Mouse (Mus musculus) limb, embryonic 15.5 days (tissue): ENCODE results near the gene Kif27. TPM values are rescaled to one million over a fixed set of nuclear protein-coding genes. Genes with fewer than 3 reads are reported as not detected.

Experiments
- ATAC-seq: fragments of 200-750 bp; cut with Nextera tagmentation; 2 replicates; pipeline ENCODE4 v1.8.0; 2017; ENCODE audit warnings: low read depth, moderate TSS enrichment; ENCODE audit not compliant: insufficient number of reproducible peaks, low FRiP score, low TSS enrichment
- H3K27ac ChIP-seq: fragments of 300-500 bp; sonication (generic); 2 replicates; pipeline ENCODE4 v1.5.1; 2015; ENCODE audit warnings: moderate library complexity, mild to moderate bottlenecking, inconsistent platforms
- H3K27me3 ChIP-seq: fragments of 300-500 bp; sonication (generic); 2 replicates; pipeline ENCODE4 v1.6.1; 2015; ENCODE audit warnings: inconsistent platforms
- H3K36me3 ChIP-seq: fragments of 300-500 bp; sonication (generic); 2 replicates; pipeline ENCODE4 v1.6.1; 2015; ENCODE audit warnings: inconsistent platforms
- H3K4me1 ChIP-seq: fragments of 300-500 bp; sonication (generic); 2 replicates; pipeline ENCODE4 v1.6.1; 2015; ENCODE audit warnings: inconsistent platforms
- H3K4me2 ChIP-seq: fragments of 300-500 bp; sonication (generic); 2 replicates; pipeline ENCODE4 v1.6.1; 2015; ENCODE audit warnings: mild to moderate bottlenecking, inconsistent platforms
- H3K4me3 ChIP-seq: fragments of 300-500 bp; sonication (generic); 2 replicates; pipeline ENCODE4 v1.5.1; 2015; ENCODE audit warnings: mild to moderate bottlenecking, inconsistent platforms
- H3K9ac ChIP-seq: fragments of 300-500 bp; sonication (generic); 2 replicates; pipeline ENCODE4 v1.6.1; 2015; ENCODE audit warnings: inconsistent platforms
- H3K9me3 ChIP-seq: fragments of 300-500 bp; sonication (generic); 2 replicates; pipeline ENCODE4 v1.6.1; 2016; ENCODE audit warnings: inconsistent platforms
- WGBS: fragments of 180-500 bp; shearing (Covaris S2); methylation state at CpG from one replicate; pipeline ENCODE4 v1.1.7; 2015; 5-methylcytosine and 5-hydroxymethylcytosine counted together
- polyA plus RNA-seq: library from polyadenylated mRNA; unstranded; fragments of >200 nt; fragmentation: Nextera tagmentation; extraction: Ambion mirVana; gene quantifications from 2 replicates; pipeline ENCODE4 v1.2.1, GENCODE M21; 2015

Gene Kif27
- polyA plus RNA-seq, 1 experiment from 2014 or later, result 0.45 TPM

GRCm38 (mm10) chr13:58301961-58302360 is 57.0 kb downstream of the Kif27 start:
- no peak overlapping the region for H3K9ac ChIP-seq
- no peak for ATAC-seq
- H3K27me3 ChIP-seq, result no peaks in the 10 kb centered on the region
- no peak overlapping the region for H3K27ac ChIP-seq
- H3K36me3 ChIP-seq, result no peaks in the 10 kb centered on the region
- H3K4me3 ChIP-seq, result no peak overlapping the region
- 94% methylated on average over 6 of the region's 6 CpGs for WGBS
- H3K4me2 ChIP-seq, result no peak overlapping the region
- H3K9me3 ChIP-seq, result no peaks in the 10 kb centered on the region
- H3K4me1 ChIP-seq, result no peaks in the 10 kb centered on the region

- no peak overlapping the region for H3K4me3 ChIP-seq
- H3K27ac ChIP-seq, result no peak overlapping the region
- H3K9me3 ChIP-seq, result no peaks in the 10 kb centered on the region
- no peak overlapping the region for H3K9ac ChIP-seq
- no peaks in the 10 kb centered on the region for H3K27me3 ChIP-seq
- 84% methylated on average over 3 of the region's 3 CpGs for WGBS
- H3K4me2 ChIP-seq, result no peak overlapping the region
- no peak for ATAC-seq
- no peaks in the 10 kb centered on the region for H3K4me1 ChIP-seq
- no peaks in the 10 kb centered on the region for H3K36me3 ChIP-seq
These were observed 60.2 kb downstream of the Kif27 start for GRCm38 (mm10) chr13:58298756-58299155.

- H3K36me3 ChIP-seq, result no peaks in the 10 kb centered on the region
- no peak for ATAC-seq
These were observed 63.3 kb downstream of the Kif27 start for GRCm38 (mm10) chr13:58295582-58295981.

GRCm38 (mm10) chr13:58292811-58293210 is 66.1 kb downstream of the Kif27 start:
- H3K4me1 ChIP-seq, result no peaks in the 10 kb centered on the region
- H3K9me3 ChIP-seq, result no peaks in the 10 kb centered on the region
- ATAC-seq, result no peak
- WGBS, result 28% methylated on average over 5 of the region's 5 CpGs
- no peak overlapping the region for H3K9ac ChIP-seq
- H3K4me2 ChIP-seq, result no peak overlapping the region
- H3K27ac ChIP-seq, result no peak overlapping the region
- H3K4me3 ChIP-seq, result no peak overlapping the region
- no peaks in the 10 kb centered on the region for H3K27me3 ChIP-seq
- H3K36me3 ChIP-seq, result no peaks in the 10 kb centered on the region

More at GRCm38 (mm10) chr13:58295582-58295981, 63.3 kb downstream of the Kif27 start:
- 57% methylated on average over 3 of the region's 3 CpGs for WGBS
- no peaks in the 10 kb centered on the region for H3K9me3 ChIP-seq
- no peaks in the 10 kb centered on the region for H3K4me1 ChIP-seq
- H3K27ac ChIP-seq, result no peak overlapping the region
- H3K4me2 ChIP-seq, result no peak overlapping the region
- H3K9ac ChIP-seq, result no peak overlapping the region
- no peak overlapping the region for H3K4me3 ChIP-seq
- no peaks in the 10 kb centered on the region for H3K27me3 ChIP-seq

- ATAC-seq, result no peak
- H3K36me3 ChIP-seq, result no peaks in the 10 kb centered on the region
- H3K9me3 ChIP-seq, result no peaks in the 10 kb centered on the region
- WGBS, result 64% methylated on average over 1 of the region's 1 CpGs
- H3K27ac ChIP-seq, result no peak overlapping the region
- H3K4me2 ChIP-seq, result no peak overlapping the region
- no peaks in the 10 kb centered on the region for H3K27me3 ChIP-seq
- no peaks in the 10 kb centered on the region for H3K4me1 ChIP-seq
- no peak overlapping the region for H3K4me3 ChIP-seq
- H3K9ac ChIP-seq, result no peak overlapping the region
These were observed 69.6 kb downstream of the Kif27 start for GRCm38 (mm10) chr13:58289308-58289707.

- Histone ChIP-seq H3K4me1 (no peaks in the 10 kb centered on the region), H3K9me3 (no peaks in the 10 kb centered on the region), H3K27ac (no peak overlapping the region), H3K9ac (no peak overlapping the region), H3K36me3 (no peaks in the 10 kb centered on the region), H3K4me3 (no peak overlapping the region), H3K4me2 (no peak overlapping the region), H3K27me3 (no peaks in the 10 kb centered on the region)
- no peak for ATAC-seq
- WGBS, result 17% methylated on average over 13 of the region's 13 CpGs
These were observed 71.1 kb downstream of the Kif27 start for GRCm38 (mm10) chr13:58287822-58288221.

GRCm38 (mm10) chr13:58283466-58283865 is 75.5 kb downstream of the Kif27 start:
- Histone ChIP-seq H3K27ac (no peak overlapping the region), H3K4me3 (no peak overlapping the region), H3K4me2 (no peak overlapping the region), H3K4me1 (no peaks in the 10 kb centered on the region), H3K9me3 (no peaks in the 10 kb centered on the region), H3K27me3 (no peaks in the 10 kb centered on the region), H3K36me3 (no peaks in the 10 kb centered on the region), H3K9ac (no peak overlapping the region)
- ATAC-seq, result no peak
- WGBS, result 70% methylated on average over 4 of the region's 4 CpGs

GRCm38 (mm10) chr13:58281936-58282335 is 77.0 kb downstream of the Kif27 start:
- 69% methylated on average over 4 of the region's 4 CpGs for WGBS
- no peaks in the 10 kb centered on the region for H3K27me3 ChIP-seq
- no peak overlapping the region for H3K27ac ChIP-seq
- H3K36me3 ChIP-seq, result no peaks in the 10 kb centered on the region
- no peaks in the 10 kb centered on the region for H3K9me3 ChIP-seq
- no peak overlapping the region for H3K4me3 ChIP-seq
- H3K4me1 ChIP-seq, result no peaks in the 10 kb centered on the region
- H3K9ac ChIP-seq, result no peak overlapping the region
- ATAC-seq, result no peak
- H3K4me2 ChIP-seq, result no peak overlapping the region

GRCm38 (mm10) chr13:58280528-58280927 is 78.4 kb downstream of the Kif27 start:
- WGBS, result 87% methylated on average over 3 of the region's 3 CpGs
- Histone ChIP-seq H3K4me1 (no peaks in the 10 kb centered on the region), H3K4me2 (no peak overlapping the region), H3K27me3 (no peaks in the 10 kb centered on the region), H3K9me3 (no peaks in the 10 kb centered on the region), H3K36me3 (no peaks in the 10 kb centered on the region), H3K4me3 (no peak overlapping the region), H3K27ac (no peak overlapping the region), H3K9ac (no peak overlapping the region)
- ATAC-seq, result no peak

GRCm38 (mm10) chr13:58276256-58276655 is 82.7 kb downstream of the Kif27 start:
- Histone ChIP-seq H3K4me2 (no peak overlapping the region), H3K4me3 (no peak overlapping the region), H3K27me3 (no peaks in the 10 kb centered on the region), H3K9ac (no peak overlapping the region), H3K9me3 (no peaks in the 10 kb centered on the region), H3K4me1 (peaks cover 12% of the 10 kb centered on the region), H3K36me3 (no peaks in the 10 kb centered on the region), H3K27ac (no peak overlapping the region)
- ATAC-seq, result no peak
- WGBS, result 81% methylated on average over 10 of the region's 10 CpGs

GRCm38 (mm10) chr13:58275599-58275998 is 83.3 kb downstream of the Kif27 start, which contains the start of gene Gkap1:
TSS of gene Gkap1 (minus strand) at chr13:58275699.
- WGBS, result 74% methylated on average over 8 of the region's 8 CpGs
- Histone ChIP-seq H3K4me2 (peak within 1 kb of the TSS; percentile 79), H3K27ac (peak within 1 kb of the TSS; percentile 85), H3K27me3 (no peaks in the 10 kb centered on the region), H3K9me3 (no peaks in the 10 kb centered on the region), H3K4me3 (peak within 1 kb of the TSS; percentile 88), H3K36me3 (no peaks in the 10 kb centered on the region), H3K9ac (peak within 1 kb of the TSS; percentile 75), H3K4me1 (peaks cover 12% of the 10 kb centered on the region)
- ATAC-seq, result no peak

GRCm38 (mm10) chr13:58275076-58275475 is 83.8 kb downstream of the Kif27 start:
- Histone ChIP-seq H3K4me3 (peak overlapping the region; percentile 88), H3K9me3 (no peaks in the 10 kb centered on the region), H3K27me3 (no peaks in the 10 kb centered on the region), H3K36me3 (no peaks in the 10 kb centered on the region), H3K27ac (peak overlapping the region; percentile 85; the same call in 1 of the 2 replicates), H3K4me1 (peaks cover 12% of the 10 kb centered on the region), H3K9ac (no peak overlapping the region), H3K4me2 (peak overlapping the region; percentile 79)
- WGBS, result 19% methylated on average over 9 of the region's 9 CpGs
- ATAC-seq, result no peak
